Mouse (Mus musculus) lung, postnatal 4 days (tissue): ENCODE data around the gene Zfp62.
A peak's percentile ranks its signal among the peaks of the same experiment; 100 is the strongest.
"Not testable (repeated sequence)": the region's sequence is repeated elsewhere in the genome, so short reads cannot be mapped to it uniquely, and the experiment has no call there.

Experiments
- DNase-seq, 2 experiments: peaks; one replicate each; pipeline ENCODE4 v3.0.0; 2021

Gene Zfp62

GRCm38 (mm10) chr11:49203129-49203768, at the start of gene Zfp62:
Zfp62 (plus strand) TSS chr11:49203292.
- peak; percentile 94 to 96 for DNase-seq

GRCm38 (mm10) chr11:49154077-49154476, 49.0 kb upstream of the Zfp62 start, which contains the start of gene Olfr1394:
Olfr1394 (plus strand) TSS chr11:49154377.
- no peak for DNase-seq

GRCm38 (mm10) chr11:49156821-49157814, 46.0 kb upstream of the Zfp62 start:
- no peak for DNase-seq

GRCm38 (mm10) chr11:49168839-49169611, 34.1 kb upstream of the Zfp62 start:
- no peak for DNase-seq

- no peak for DNase-seq
These were observed 32.5 kb upstream of the Zfp62 start for GRCm38 (mm10) chr11:49170576-49170975.

- no peak for DNase-seq
These were observed 27.7 kb upstream of the Zfp62 start for GRCm38 (mm10) chr11:49175345-49175744.

- DNase-seq: not testable (repeated sequence)
These were observed 26.9 kb upstream of the Zfp62 start for GRCm38 (mm10) chr11:49176047-49176779.

- DNase-seq: no peak
These were observed 19.9 kb upstream of the Zfp62 start for GRCm38 (mm10) chr11:49183172-49183571.

- no peak for DNase-seq
These were observed 16.6 kb upstream of the Zfp62 start for GRCm38 (mm10) chr11:49186452-49186851.

- DNase-seq: no peak
These were observed 16.1 kb upstream of the Zfp62 start, which contains the start of gene Btnl9 for GRCm38 (mm10) chr11:49186955-49187488. Btnl9 (minus strand) TSS chr11:49187159.

- DNase-seq: no peak
These were observed 15.4 kb upstream of the Zfp62 start for GRCm38 (mm10) chr11:49187701-49188100.

- peak in 1 of 2 experiments; percentile 77 for DNase-seq
These were observed 13.4 kb upstream of the Zfp62 start for GRCm38 (mm10) chr11:49189737-49190136.

- DNase-seq: no peak
These were observed 12.0 kb upstream of the Zfp62 start for GRCm38 (mm10) chr11:49191083-49191482.

GRCm38 (mm10) chr11:49194771-49195170, 8.3 kb upstream of the Zfp62 start:
- DNase-seq: not testable (repeated sequence)

- peak; percentile 54 to 72 for DNase-seq
These were observed 7.2 kb upstream of the Zfp62 start for GRCm38 (mm10) chr11:49195819-49196322.

GRCm38 (mm10) chr11:49200666-49201065, 2.4 kb upstream of the Zfp62 start:
- no peak for DNase-seq

- no peak for DNase-seq
These were observed 1.9 kb upstream of the Zfp62 start for GRCm38 (mm10) chr11:49201142-49201541.

GRCm38 (mm10) chr11:49202071-49202470, 1.0 kb upstream of the Zfp62 start:
- no peak for DNase-seq

- no peak for DNase-seq
These were observed 500 bp upstream of the Zfp62 start for GRCm38 (mm10) chr11:49202523-49203061.

- DNase-seq: no peak
These were observed 842 bp downstream of the Zfp62 start for GRCm38 (mm10) chr11:49203771-49204497.
